Mouse (Mus musculus) spleen, postnatal 14 days (tissue): ENCODE measurements around the gene Ppp2r5e.

Source experiments
- DNase-seq, 2 experiments: peaks; one replicate each; pipeline ENCODE4 v3.0.0; 2021 to 2022; ENCODE audit warnings: low spot score in 2 of 2

Gene Ppp2r5e

GRCm38 (mm10) chr12:75537673-75538423 is 58.2 kb downstream of the Ppp2r5e start:
- DNase-seq, result no peak

- DNase-seq, result no peak
These were observed 58.9 kb downstream of the Ppp2r5e start for GRCm38 (mm10) chr12:75537019-75537672.

GRCm38 (mm10) chr12:75536566-75536965 is 59.5 kb downstream of the Ppp2r5e start:
- no peak for DNase-seq

GRCm38 (mm10) chr12:75533145-75533544 is 62.9 kb downstream of the Ppp2r5e start:
- DNase-seq, result no peak

GRCm38 (mm10) chr12:75531895-75532294 is 64.2 kb downstream of the Ppp2r5e start:
- DNase-seq, result no peak

- DNase-seq, result no peak
These were observed 66.9 kb downstream of the Ppp2r5e start for GRCm38 (mm10) chr12:75528857-75529808.

GRCm38 (mm10) chr12:75528300-75528699 is 67.7 kb downstream of the Ppp2r5e start:
- no peak for DNase-seq

- no peak for DNase-seq
These were observed 71.8 kb downstream of the Ppp2r5e start for GRCm38 (mm10) chr12:75524199-75524598.

GRCm38 (mm10) chr12:75522931-75523330 is 73.1 kb downstream of the Ppp2r5e start:
- DNase-seq, result no peak

GRCm38 (mm10) chr12:75522360-75522759 is 73.7 kb downstream of the Ppp2r5e start:
- DNase-seq, result no peak

- no peak for DNase-seq
These were observed 75.7 kb downstream of the Ppp2r5e start for GRCm38 (mm10) chr12:75520395-75520794.

- DNase-seq, result no peak
These were observed 76.7 kb downstream of the Ppp2r5e start for GRCm38 (mm10) chr12:75519181-75519940.

- no peak for DNase-seq
These were observed 80.6 kb downstream of the Ppp2r5e start for GRCm38 (mm10) chr12:75515301-75515906.

GRCm38 (mm10) chr12:75511520-75511919 is 84.5 kb downstream of the Ppp2r5e start:
- no peak for DNase-seq

- DNase-seq, result no peak
These were observed 90.9 kb downstream of the Ppp2r5e start for GRCm38 (mm10) chr12:75504991-75505650.

GRCm38 (mm10) chr12:75502664-75503063 is 93.4 kb downstream of the Ppp2r5e start:
- no peak for DNase-seq

- DNase-seq, result no peak
These were observed 98.3 kb downstream of the Ppp2r5e start for GRCm38 (mm10) chr12:75497698-75498097.

GRCm38 (mm10) chr12:75495636-75496035 is 100.4 kb downstream of the Ppp2r5e start:
- DNase-seq, result no peak

- no peak for DNase-seq
These were observed 101.4 kb downstream of the Ppp2r5e start for GRCm38 (mm10) chr12:75494643-75495042.

- DNase-seq, result no peak
These were observed 103.3 kb downstream of the Ppp2r5e start for GRCm38 (mm10) chr12:75492549-75493327.
